16 mouse cellular contexts compared by ENCODE assay signal in the genomic region with DNA sequence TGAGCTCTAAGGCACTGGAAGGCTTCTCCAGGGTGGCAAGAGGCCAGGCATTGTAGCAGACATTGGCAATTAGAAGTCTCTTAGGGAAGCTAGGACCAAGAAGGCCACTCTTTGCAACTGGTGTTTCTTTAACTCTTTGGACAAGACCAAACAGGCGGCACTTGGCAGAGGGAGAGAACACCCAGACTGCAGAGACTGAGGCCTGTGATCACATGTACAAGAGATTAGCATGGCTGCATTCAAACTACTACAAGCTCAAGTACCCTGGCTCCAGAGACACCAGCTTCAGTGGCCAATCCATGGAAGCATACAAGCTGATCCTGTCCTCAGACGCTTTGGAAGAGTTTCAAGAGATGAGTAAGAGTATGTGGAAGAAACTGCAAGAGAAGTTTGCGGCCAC. TPM values are rescaled to one million over a fixed set of nuclear protein-coding genes. Genes with fewer than 3 reads are reported as not detected.
"Had no signal": no experiment of that assay in that cellular context is flagged by ENCODE, and none has a peak within 500 bp of the region (broad histone marks: within the 10 kb centered on the region; RNA-seq: fewer than 3 reads in every experiment).

No protein-coding gene starts in this region.

- H3K4me3 ChIP-seq: kidney, embryonic 15.5 days; left cerebral cortex, adult 2 months; liver, embryonic 13.5 days had no signal

- H3K27ac ChIP-seq: kidney, embryonic 15.5 days; left cerebral cortex, adult 2 months; liver, embryonic 13.5 days; stomach, postnatal 0 days had no signal

- H3K9ac ChIP-seq: kidney, embryonic 15.5 days; liver, embryonic 13.5 days had no signal

- H3K36me3 ChIP-seq: kidney, embryonic 15.5 days; liver, embryonic 13.5 days had no signal

- H3K4me2 ChIP-seq: kidney, embryonic 15.5 days; liver, embryonic 13.5 days; midbrain, embryonic 11.5 days had no signal

- H3K4me1 ChIP-seq: kidney, embryonic 15.5 days; liver, embryonic 13.5 days had no signal

- DNase-seq: kidney, postnatal 10 days; kidney, postnatal 36 days; layer of hippocampus, postnatal 36 days; liver, embryonic 13.5 days; lung, adult 2 months; lung, postnatal 14 days; lung, postnatal 4 days; midbrain, embryonic 14.5 days; thymus, adult 2 months; thymus, postnatal 14 days had no signal

- H3K27me3 ChIP-seq: kidney, embryonic 15.5 days; liver, embryonic 13.5 days had no signal

- H3K9me3 ChIP-seq: kidney, embryonic 15.5 days; liver, embryonic 13.5 days had no signal

RNA-seq across cellular contexts. Expression of a gene that starts 36.6 kb away (rescaled TPM):
- total RNA-seq: megakaryocyte progenitor cell, adult 5-6 weeks had no signal
- polyA plus RNA-seq: midbrain, embryonic 14.5 days; neural tube, embryonic 14.5 days had no signal
